In the genomic region with DNA sequence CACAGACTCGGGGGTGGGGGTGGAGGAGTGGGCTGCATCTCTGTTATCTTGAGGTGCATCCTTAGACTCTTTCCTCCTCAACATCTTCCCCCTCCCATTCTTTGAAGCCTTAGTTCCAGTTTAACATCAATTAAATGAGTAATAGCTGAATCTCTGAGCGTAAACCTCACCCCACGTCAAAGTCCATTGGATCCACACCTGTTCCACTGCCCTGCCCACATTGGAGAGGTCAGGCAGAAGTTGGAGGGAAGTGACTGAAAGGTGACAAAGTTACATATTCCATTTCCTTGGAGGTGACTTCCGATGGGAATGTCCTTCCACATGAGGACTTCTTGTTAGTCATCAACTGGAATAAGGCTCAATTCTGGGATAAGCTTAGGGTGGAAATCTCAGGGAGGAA, we compare ENCODE assay signal across 26 mouse cellular contexts. TPM values are rescaled to one million over a fixed set of nuclear protein-coding genes. Genes with fewer than 3 reads are reported as not detected.
"Had no signal": no experiment of that assay in that cellular context is flagged by ENCODE, and none has a peak within 500 bp of the region (broad histone marks: within the 10 kb centered on the region; RNA-seq: fewer than 3 reads in every experiment).

No protein-coding gene starts in this region.

- H3K36me3 ChIP-seq: hindbrain, embryonic 10.5 days; hindbrain, embryonic 13.5 days; hindbrain, embryonic 15.5 days; limb, embryonic 10.5 days; limb, embryonic 12.5 days; liver, embryonic 13.5 days had no signal

- DNase-seq: gastrocnemius, adult 2 months; gastrocnemius, postnatal 10 days; gastrocnemius, postnatal 25 days; heart, adult 2 months; heart, postnatal 10 days; heart, postnatal 4 days; kidney, adult 18-20 months; kidney, adult 8-10 months; kidney, postnatal 10 days; kidney, postnatal 25 days; kidney, postnatal 4 days; layer of hippocampus, adult 9-11 months; liver; liver, embryonic 13.5 days had no signal

- H3K9ac ChIP-seq: hindbrain, embryonic 13.5 days; hindbrain, embryonic 15.5 days; limb, embryonic 12.5 days; liver, embryonic 13.5 days had no signal

- H3K9me3 ChIP-seq: hindbrain, embryonic 10.5 days; hindbrain, embryonic 13.5 days; hindbrain, embryonic 15.5 days; limb, embryonic 10.5 days; limb, embryonic 12.5 days; liver, embryonic 13.5 days had no signal

- H3K4me1 ChIP-seq: hindbrain, embryonic 10.5 days; hindbrain, embryonic 13.5 days; hindbrain, embryonic 15.5 days; limb, embryonic 10.5 days; limb, embryonic 12.5 days; liver, embryonic 13.5 days had no signal

- H3K4me3 ChIP-seq: gastrocnemius, adult 2 months; heart, adult 2 months; hindbrain, embryonic 10.5 days; hindbrain, embryonic 13.5 days; hindbrain, embryonic 15.5 days; left cerebral cortex, adult 2 months; limb, embryonic 10.5 days; limb, embryonic 12.5 days; liver, embryonic 13.5 days had no signal

- H3K4me2 ChIP-seq: heart, embryonic 11.5 days; hindbrain, embryonic 13.5 days; hindbrain, embryonic 15.5 days; limb, embryonic 12.5 days; liver, embryonic 11.5 days; liver, embryonic 13.5 days had no signal

- H3K27ac ChIP-seq: gastrocnemius, adult 2 months; heart, adult 2 months; hindbrain, embryonic 10.5 days; hindbrain, embryonic 13.5 days; hindbrain, embryonic 15.5 days; hindbrain, postnatal 0 days; left cerebral cortex, adult 2 months; limb, embryonic 10.5 days; limb, embryonic 12.5 days; liver, embryonic 13.5 days had no signal

- H3K27me3 ChIP-seq: hindbrain, embryonic 13.5 days; hindbrain, embryonic 15.5 days; limb, embryonic 12.5 days; liver, embryonic 13.5 days had no signal

- ATAC-seq: hindbrain, postnatal 0 days had no signal

RNA-seq across cellular contexts. Expression of gene Slc26a3, which starts 7.0 kb away (rescaled TPM):
- total RNA-seq: gastrocnemius, adult 2 months; gastrocnemius, postnatal 10 days; gastrocnemius, postnatal 25 days; gastrocnemius, postnatal 4 days; granulocyte monocyte progenitor cell, adult 5-6 weeks; hindbrain, postnatal 0 days had no signal
- polyA plus RNA-seq: hindbrain, embryonic 13.5 days; hindbrain, embryonic 15.5 days; kidney, embryonic 14.5 days; limb, embryonic 10.5 days; limb, embryonic 12.5 days; liver, embryonic 11.5 days had no signal
